Mouse (Mus musculus) MEL-GATA-1-ER (cell line): ENCODE measurements around the gene Tmem160.

ENCODE experiments used
- DNase-seq: peaks from one replicate; pipeline ENCODE4 v3.0.0-alpha.2; 2012; ENCODE audit warnings: low read depth; ENCODE audit errors: extremely low read depth

Gene Tmem160

DNA sequence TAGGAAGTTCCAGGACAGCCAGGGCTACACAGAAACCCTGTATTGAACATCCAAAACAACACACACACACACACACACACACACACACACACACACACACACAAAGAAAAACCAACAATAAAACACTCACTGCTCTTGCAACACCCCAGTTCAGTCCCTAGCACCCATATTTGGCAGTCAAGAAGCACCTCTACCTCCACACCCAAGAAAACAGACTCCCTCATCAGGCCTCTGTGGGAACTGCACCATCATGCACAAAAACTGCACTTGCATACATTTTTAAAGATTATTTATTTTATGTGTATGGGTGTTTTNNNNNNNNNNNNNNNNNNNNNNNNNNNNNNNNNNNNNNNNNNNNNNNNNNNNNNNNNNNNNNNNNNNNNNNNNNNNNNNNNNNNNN is 11.3 kb upstream of the Tmem160 start:
- DNase-seq, result no peak

DNA sequence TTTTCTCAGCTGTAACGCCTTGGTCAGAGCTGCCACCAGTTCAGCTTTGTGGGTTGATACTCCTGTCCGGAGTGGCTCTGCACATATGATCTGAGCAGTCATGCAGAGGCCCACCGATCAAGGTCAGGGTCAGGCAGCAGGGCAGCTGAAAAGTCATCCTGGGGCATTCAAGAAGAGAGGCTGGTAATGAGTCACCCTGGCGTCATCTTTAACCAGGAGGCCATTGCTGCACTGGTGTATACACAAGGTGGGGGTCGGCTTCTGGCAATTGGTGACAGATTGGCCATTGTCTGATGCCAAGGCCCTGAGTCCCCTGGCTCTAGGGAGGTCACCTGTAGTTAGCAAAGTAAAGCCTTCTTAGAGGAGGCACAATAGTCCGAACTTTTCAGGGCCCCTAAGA is 923 bp upstream of the Tmem160 start:
- DNase-seq, result no peak

DNA sequence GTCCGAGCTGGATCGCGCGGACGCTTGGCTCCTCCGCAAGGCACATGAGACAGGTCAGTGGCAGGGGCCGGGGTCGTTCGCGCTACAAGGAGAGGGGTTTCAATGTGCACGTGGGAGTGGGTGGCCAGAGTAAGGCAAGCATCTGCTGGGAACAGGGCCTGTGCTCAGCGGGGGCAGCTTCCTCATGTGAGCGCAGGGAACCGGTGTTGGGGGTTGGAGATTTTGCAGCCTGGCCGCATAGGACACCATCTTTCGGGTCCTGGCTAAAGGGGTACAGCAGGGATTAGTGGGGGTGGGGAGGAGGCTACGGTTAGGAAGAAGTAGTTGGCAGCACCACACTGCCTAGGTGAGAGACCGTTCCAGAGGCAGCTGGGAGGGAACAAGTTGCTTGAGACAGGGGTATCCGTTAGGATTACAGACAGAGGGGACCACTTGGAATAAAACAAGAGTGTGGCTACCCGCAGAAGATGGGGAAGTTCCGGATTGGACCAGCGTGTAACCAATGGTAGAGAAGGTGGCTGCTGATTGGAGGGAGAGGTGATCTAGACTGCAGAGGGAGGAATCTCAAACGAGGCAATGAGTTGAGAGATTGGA is 636 bp downstream of the Tmem160 start:
- peak; percentile 80 for DNase-seq

DNA sequence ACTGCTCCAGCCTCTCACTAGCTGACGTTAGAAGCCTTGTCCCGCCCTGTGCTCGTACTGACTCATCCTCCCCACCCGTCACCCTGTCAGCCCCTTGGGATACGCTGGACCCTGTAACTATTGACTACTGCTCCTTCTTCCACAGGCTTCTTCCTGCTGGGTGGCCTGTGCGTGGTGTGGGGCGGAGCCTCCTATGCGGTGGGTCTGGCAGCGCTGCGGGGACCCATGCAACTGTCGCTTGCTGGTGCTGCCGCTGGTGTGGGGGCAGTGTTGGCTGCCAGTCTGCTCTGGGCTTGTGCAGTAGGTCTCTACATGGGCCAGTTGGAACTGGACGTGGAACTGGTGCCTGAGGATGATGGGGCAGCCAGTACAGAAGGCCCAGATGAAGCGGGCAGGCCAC is 2.4 kb downstream of the Tmem160 start:
- DNase-seq, result no peak

DNA sequence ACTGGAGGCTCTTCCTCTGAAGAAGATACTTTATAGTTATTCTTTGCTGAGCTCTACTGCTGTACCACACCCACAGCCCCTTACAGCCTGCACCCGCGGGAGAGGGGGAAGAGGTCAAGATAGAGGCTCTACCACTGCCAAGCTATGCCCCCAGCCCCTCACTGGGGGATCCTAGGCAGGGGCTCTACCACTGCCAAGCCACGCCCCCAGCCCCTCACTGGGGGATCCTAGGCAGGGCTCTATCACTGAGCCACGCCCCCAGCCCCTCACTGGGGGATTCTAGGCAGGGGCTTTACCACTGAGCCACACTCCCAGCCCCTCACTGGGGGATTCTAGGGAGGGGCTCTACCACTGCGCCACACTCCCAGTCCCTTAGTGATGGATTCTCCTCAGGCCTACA is 3.7 kb downstream of the Tmem160 start:
- no peak for DNase-seq

DNA sequence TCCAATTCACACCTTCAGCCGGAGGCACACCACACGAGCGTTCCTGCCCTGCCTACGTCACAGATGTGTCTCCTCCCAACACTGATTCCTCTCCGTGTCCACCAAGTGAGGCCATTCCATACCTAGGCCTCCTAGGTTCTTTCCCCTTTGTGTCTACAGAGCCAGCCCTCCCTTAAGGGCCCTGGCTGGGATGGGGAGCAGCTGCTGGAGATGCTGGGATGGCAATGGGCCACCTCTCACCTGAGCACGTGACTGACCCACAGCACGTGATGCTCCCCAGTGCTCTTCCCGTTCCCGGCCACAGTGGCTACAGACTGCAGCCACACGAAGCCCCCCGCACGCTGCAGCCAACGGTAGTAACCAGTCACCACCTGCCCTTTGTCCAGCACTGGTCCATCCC is 8.0 kb downstream of the Tmem160 start:
- no peak for DNase-seq

DNA sequence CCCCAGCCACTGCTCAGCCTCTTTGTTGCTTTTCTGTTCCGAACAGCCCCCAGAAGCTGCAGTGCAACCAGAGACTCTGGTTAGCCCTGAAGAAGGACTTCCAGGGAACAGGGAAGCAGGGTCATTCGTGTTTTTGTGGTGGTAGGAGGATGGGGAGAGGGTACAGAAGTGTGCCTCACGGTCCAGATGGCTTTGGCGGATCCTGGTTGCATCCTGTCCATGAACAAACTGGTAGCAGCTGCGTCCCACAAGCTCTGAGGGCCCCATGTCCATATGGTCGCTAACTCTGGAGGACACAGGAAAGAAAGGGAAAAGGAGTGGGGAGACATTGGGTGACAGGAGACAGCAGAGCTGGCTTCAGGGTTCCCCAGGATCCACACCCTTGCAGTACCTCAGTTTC is 8.6 kb downstream of the Tmem160 start:
- DNase-seq, result no peak

DNA sequence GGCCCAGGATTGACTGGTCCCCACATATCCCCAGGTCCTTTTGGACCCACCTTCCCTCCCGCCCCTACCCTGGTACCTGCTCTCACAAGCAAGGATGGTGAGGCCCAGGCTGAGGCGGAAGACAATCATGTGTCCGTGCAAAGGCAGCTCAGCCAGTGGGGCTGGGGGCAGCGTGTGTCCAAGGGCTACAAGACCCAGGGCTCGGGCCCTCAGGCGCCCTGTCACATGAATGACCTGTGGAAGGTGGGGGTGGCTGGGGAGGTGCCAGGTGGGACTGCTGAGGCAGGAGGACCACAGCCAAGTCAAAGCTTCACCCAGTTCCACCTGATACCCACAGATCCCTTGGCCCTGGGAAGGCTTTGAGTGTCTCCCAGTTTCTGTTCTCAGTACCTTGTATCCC is 9.1 kb downstream of the Tmem160 start:
- no peak for DNase-seq

DNA sequence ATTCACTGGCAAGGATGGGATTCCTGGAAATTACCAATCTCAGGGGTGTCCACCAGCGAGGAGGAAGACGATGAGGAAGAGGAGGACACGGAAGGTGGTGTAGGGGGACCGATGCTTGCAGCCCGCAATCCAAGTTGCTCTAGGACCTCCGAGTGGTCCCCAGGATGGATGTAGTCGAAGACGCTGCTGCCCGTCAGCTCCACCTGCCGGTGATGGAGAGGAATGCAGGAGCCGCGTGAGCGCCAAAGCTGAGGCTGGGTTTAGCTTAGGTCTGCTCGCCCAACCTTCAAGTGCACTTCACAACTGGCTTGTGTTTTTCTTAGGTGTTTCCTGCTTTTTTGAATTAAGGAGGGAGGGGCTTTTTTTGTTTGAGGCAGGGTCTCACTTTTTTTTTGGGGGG is 10.6 kb downstream of the Tmem160 start:
- DNase-seq, result peak; percentile 42

DNA sequence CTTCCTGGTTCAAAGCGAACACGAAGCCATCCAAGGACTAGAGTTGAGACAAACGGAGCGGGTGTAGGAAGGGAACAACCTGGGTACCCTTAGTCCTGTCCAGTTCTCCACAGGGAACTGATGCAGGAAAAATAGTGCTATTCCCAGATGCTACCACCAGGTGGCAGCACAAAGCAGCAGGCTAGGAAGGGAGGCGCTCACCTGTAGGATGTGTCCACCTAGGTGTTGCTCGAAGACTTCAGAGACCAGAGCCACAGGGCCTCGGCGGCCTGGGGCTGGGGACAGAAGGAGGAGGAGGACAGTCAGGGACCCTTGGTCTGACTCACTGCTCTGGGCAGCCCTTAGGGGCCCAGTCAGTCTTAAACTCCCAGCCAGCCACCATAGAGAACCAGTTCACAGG is 12.6 kb downstream of the Tmem160 start:
- no peak for DNase-seq

DNA sequence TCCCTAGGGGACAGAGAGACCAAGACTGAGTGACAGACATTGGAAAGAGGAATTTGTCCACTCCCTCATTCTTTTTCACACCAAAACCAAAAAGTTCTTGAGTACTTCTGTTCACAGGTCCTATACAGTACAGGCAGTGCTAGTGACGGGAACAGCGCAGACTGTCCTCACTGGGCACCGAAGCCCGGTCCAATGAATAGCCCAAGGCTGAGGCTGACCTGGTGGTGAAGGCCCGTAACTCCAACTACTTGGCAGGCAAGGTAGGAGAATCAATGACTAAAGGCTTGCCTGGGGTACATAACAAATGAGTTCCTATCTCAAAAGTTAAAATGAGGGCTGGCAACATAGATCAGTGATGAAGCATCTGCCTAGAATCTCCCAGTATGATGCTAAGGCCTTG is 13.0 kb downstream of the Tmem160 start:
- DNase-seq, result no peak

DNA sequence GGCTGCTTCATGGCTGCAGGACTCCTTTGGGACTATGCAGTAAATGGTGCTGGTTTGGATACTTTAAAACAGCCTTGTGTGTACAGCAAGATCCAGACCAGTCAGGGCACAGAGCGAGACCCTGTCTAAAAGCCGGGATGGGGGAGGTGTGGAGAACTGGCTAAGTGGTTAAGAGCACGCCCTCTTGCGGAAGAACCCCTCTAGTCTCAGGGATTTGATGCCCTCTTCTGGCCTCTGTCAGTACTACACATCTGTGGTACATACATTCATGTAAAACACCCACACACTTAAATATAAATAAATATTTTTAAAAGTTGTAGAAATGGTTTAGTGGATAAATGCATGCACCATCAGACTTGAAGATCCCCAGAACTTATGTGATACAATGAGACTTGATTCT is 14.0 kb downstream of the Tmem160 start:
- peak; percentile 73 for DNase-seq

DNA sequence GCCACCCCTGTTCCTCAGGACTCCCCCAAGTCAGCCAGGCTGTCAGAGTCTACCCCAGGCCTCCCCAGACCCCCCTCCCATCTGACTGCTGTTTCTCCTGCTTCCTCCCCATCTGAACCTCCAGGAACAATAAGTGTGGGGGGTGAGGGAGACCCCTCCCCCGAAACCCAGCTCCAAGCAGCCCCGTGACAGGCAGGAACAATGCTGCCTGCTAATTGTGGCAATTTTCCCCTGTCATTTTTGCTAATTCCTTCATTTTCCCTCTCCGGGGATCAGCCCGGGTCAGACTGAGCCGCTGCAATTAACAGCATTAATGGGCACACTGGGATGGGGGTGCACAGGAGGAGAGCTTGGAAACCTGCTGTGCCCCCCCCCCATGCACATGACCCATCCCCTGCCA is 15.5 kb downstream of the Tmem160 start:
- DNase-seq, result no peak

DNA sequence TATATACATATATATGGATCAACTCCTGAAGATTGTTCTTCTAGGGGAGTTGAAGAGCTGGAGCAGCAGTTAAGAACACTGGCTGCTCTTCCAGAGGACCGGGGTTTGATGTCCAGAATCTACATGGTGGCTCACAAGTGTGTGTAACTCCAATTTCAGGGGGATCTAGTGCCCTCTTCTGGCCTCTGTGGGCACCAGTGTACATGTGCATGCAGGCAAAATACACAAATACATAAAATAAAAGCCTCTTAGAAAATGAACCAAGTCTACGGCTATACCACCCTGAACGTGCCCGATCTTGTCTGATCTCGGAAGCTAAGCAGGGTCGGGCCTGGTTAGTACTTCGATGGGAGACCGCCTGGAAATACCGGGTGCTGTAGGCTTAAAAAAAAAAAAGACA is 19.0 kb downstream of the Tmem160 start:
- DNase-seq, result no peak

DNA sequence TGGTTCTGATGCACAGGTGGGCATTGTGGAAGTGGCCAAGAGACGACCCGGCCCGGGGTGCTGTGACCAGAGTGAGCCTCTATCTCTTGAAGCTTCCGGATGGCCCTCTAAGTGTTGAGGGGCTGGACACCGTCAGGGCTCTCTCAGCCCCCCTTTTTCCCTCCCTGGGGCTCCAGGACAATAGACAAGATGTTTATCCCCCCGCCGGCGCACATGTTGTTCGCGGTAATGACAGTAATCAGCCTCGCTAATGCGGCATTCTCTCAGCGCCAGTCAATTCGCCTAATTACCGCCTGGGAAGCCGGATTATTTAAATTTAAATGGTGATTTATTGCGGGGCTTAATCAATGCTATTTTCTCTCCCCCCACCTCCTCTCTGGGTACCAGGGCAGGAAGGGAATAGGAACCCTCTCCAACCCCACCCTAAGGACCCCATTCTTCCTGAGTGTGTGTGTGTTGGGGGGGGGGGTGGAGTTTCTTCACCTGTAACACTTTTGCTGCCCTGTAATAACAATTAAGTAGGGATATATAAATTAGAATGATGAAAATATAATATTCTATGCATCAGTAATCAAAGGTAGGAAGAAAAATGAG is 19.6 kb downstream of the Tmem160 start:
- no peak for DNase-seq

DNA sequence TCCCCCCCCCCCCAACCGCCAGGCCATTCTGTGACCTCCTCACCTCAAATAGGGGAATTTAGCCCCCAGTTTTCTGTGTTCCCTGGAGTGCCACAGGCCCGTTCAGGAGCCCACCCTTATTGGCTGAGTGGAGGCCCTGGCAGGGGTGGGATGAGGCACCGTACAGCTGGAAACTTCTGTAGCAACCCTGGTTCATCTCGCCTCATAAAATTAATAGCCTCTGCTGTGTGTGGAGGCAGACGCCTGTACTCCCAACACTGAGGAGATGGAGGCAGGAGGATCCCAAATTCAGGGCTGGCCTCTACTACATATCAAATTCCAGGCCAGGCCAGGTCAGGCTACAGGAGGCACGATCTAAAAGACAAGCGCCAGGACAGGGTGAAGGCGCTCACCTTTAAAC is 21.3 kb downstream of the Tmem160 start:
- DNase-seq, result no peak

DNA sequence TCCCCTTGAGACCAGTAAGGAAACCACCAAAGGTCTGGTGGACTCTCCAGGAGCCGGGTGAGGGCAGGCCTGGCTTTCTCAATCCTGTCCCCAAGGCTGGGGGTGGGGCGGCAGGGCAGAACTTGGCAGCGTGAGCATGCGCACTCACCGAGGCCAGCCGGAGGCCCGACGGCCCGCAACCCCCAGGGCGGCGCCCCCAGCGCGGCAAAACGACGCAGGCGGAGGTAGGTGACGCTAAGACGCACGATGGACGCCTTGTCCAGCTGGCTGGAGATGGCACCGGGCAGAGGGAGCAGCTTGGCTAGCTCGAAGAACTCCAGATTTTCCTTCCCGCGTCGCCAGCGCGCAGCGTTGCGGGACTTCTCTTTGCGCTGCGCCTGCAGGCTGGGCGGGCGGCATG is 21.9 kb downstream of the Tmem160 start:
- no peak for DNase-seq

DNA sequence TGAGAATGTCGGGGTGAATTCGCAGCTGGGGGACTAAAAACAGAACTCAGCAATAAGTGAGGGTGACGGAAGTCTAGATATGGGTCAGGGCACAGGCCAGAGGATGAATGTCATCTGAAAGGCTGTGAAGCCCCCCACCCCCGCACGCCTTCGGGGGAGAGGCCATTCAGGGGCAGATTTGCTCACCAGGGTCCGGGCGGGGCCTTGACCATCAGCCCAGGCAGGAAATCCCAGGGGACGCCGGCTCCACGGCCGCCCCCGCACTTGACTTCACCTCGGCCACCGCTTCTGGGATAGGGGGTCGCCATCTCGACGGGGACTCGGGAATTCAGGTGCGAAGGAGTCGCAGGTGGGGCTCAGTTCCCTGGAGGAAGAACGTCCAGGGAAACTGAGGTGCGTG is 22.7 kb downstream of the Tmem160 start:
- no peak for DNase-seq

DNA sequence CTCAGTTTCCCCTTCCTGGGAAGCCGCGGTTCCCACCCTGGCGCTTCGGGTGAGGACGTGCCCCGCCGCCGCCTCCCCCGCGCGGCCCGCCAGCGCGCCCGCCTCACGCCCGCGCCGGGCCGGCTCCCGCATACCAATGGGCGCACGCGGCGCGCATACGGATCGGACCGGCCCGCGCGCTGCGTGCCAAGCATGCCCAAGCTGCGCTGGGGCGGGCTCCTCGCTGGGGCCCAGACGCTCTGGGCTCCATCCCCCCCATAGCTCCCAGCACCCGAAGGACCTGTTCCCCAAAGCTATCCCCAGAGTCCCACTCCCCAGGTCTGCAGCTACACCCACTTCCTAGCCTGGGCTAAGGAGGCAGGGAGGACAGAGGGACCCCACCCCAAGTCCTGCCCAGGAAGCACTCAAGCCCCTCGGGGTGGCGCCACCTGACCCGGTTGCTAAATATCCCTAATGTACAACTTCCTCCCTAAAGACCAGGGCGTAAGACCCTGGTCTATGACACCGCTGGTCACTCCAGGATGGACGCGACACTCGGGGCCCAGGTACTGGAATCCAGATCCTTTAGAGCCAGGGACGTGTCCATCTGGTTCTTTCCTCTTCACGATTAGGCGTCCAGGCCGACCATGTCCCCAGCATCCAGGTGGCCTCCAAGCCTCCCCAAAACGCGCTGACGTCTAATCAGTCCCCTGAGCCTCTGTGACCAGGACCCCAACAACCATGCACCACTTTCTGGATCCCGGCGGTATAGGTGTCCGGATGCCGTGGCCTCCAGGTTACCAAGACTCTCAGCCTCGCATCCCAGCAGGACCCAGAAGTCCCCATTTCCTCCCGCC is 23.4 kb downstream of the Tmem160 start:
- no peak for DNase-seq

DNA sequence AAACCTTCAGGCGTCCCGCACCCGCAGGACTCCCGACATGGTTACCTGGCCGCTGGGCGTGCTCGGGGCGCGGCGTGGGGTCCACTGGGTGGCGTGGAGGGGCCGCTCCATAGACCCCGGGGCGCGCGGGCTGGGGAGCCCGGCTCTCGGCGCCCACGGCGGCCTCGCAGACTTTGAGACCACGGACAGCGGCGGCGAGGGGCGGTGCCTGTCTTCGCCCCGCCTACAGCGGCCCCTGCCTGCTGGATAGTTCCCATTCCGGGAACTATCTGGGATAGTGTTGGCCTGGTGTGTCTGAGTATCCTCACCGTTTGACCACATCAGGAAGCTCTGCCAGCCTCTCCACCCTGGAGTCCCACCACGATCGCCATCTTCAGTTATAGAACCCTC is 24.0 kb downstream of the Tmem160 start:
- no peak for DNase-seq

DNA sequence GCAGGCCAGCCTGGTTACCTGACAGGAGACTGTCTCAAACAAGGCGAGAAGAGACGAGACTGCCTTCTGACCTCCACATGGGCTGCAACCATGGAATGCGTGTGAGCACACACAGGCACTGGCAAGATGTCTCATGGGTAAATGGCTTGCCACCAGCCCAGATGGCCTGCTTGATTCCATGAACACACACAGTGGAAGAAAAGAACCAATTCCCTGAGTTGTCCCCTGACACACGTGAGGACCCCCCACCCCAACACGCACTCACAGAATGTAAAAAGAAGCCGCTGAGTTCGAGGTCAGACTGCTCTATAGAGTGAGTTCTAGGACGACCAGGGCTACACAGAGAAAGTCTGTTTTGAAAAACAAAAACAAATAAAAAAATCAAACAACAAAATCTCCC is 25.0 kb downstream of the Tmem160 start, which contains the start of gene Npas1:
Npas1 (minus strand) TSS at position 101 of the 400 bp plus-strand sequence.
- DNase-seq, result no peak

DNA sequence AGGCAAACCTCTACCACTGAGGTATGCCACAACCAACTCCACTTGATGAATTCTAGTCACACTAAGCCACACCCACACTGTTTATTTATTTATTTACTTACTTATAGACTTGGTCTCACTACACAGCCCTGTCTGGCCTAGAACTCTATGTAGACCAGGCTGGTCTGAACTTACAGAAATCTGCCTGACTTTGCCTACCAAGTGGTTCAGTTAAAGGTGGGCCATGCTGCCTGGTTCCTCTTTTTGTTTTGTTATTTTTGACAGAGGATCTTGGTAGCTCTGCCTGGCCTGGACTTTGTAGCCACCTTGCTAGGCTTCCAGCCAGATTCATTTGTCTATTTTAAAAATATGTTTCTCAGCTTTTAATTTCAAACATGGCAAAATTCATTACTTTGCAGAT is 36.2 kb downstream of the Tmem160 start:
- DNase-seq, result peak; percentile 24

DNA sequence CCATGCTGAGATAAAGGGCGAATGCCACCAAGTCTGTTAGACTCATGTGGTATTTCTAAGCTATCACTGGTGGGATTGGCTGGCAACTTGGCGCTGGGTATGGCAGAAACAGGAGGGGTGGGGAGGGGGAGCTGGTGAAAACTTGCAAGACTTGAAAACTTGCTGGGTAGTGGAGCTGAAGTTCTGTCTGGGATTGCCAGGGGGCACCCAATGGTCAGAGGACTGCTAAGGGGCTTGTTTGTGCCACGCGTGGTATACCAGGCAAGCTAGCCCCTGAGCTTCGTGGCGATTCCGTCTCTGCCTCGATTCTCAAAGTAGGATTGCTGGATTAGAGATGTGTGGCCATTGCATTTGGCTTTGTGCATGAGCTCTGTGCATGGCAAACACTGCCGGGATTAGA is 37.4 kb downstream of the Tmem160 start:
- DNase-seq, result peak; percentile 40
